Mouse (Mus musculus) brain, embryonic 14.5 days (tissue): ENCODE results near the gene Fbxo8.

Source experiments
- CTCF ChIP-seq: fragments of 200-500 bp; IDR thresholded peaks from 2 replicates; pipeline ENCODE4 v1.5.1; 2012; ENCODE audit warnings: inconsistent platforms, mild to moderate bottlenecking, moderate library complexity, borderline replicate concordance; ENCODE audit not compliant: insufficient read depth, insufficient read length; ENCODE audit errors: extremely low read depth
- POLR2A ChIP-seq: fragments of 200-500 bp; IDR thresholded peaks from 2 replicates; pipeline ENCODE4 v1.6.1; 2012; ENCODE audit warnings: mild to moderate bottlenecking, inconsistent platforms, borderline replicate concordance; ENCODE audit not compliant: poor library complexity, insufficient read depth, insufficient read length, severe bottlenecking; ENCODE audit errors: extremely low read depth

- TF ChIP-seq CTCF (no peak), POLR2A (no peak)
Observed at GRCm38 (mm10) chr8:56623346-56623745, 72.5 kb downstream of the Fbxo8 start.
